Mouse (Mus musculus): ENCODE measurements around the gene Pdcd5. TPM values are rescaled to one million over a fixed set of nuclear protein-coding genes. Genes with fewer than 3 reads are reported as not detected.
A peak's percentile ranks its signal among the peaks of the same experiment; 100 is the strongest.

The Pdcd5 gene
- polyA plus RNA-seq, 1 experiment = 157 TPM

DNA sequence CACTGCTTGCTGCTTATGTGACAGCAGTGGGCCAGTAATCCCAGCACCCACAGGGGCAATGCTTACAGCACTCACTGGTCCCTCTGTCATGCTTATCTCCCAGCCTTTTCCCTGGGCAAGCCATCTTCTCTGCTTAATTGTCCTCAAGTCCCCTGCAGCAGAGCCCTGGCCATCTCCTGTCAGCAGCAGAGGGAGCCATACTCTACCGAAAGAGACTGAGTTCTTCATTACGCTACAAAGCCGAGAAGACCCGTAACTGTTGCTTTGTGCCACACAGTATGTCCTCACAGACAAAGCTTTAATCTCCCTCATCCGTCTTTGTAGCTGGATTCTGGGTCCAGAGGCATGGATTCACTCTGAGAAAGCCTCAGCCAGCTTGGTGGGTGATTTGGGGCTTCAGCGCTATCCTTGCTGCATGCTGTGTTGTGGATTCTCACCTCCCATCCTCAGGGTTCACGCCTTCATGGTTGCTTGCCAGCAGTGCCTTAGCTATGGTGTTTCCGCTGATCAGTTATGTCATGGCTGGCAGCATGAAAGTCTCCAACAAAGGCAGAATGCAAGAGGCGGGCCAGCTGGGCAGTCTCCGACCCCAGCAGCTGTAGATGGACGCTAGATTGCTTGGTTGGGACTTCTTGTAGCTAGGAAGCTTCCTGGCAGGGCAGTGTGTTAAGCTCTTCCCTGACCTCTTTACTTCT is 3.5 kb upstream of the Pdcd5 start:
- peaks cover 6% of the 10 kb centered on the region for H3K79me3 ChIP-seq (ENCODE audit: low read depth)
- no peaks in the 10 kb centered on the region for H3K36me3 ChIP-seq (ENCODE audit: control insufficient read depth, insufficient read depth)
- no peak for TF ChIP-seq CEBPB (IDR thresholded peaks at IDR 0.05; ENCODE audit: low read depth)
- TF ChIP-seq CTCF (IDR thresholded peaks at IDR 0.05; ENCODE audit: control insufficient read depth, insufficient read depth, insufficient read length) = peak; percentile 9
- no peaks in the 10 kb centered on the region for H3K27me3 ChIP-seq (ENCODE audit: control insufficient read depth, insufficient read depth, insufficient read length)
- H3ac ChIP-seq (ENCODE audit: control insufficient read depth, insufficient read length, low read depth) = no peak overlapping the region
- H3K79me2 ChIP-seq (ENCODE audit: control insufficient read depth, insufficient read depth) = peaks cover 15% of the 10 kb centered on the region
- H3K4me3 ChIP-seq (ENCODE audit: insufficient read depth, poor library complexity, severe bottlenecking) = no peak overlapping the region

DNA sequence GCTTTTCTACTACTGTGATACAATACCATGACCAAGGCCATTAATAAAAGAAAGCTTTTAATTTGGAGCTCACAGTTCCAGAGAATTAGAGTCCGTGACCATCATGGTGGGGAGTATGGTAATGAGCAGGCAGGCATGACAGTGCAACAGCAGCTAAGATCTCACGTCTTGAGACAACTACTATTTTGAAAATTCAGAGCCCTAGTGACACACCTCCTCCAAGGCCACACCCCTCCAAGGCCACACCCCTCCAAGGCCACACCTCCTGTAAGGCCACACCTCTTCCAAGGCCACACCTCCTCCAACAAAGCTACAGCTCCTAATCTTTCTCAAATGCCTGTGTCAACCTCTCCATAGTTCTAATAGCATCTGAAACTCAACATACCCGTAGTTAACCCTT is 1.8 kb upstream of the Pdcd5 start:
- H3K36me3 ChIP-seq (ENCODE audit: control insufficient read depth, insufficient read depth) = peaks cover 9% of the 10 kb centered on the region

DNA sequence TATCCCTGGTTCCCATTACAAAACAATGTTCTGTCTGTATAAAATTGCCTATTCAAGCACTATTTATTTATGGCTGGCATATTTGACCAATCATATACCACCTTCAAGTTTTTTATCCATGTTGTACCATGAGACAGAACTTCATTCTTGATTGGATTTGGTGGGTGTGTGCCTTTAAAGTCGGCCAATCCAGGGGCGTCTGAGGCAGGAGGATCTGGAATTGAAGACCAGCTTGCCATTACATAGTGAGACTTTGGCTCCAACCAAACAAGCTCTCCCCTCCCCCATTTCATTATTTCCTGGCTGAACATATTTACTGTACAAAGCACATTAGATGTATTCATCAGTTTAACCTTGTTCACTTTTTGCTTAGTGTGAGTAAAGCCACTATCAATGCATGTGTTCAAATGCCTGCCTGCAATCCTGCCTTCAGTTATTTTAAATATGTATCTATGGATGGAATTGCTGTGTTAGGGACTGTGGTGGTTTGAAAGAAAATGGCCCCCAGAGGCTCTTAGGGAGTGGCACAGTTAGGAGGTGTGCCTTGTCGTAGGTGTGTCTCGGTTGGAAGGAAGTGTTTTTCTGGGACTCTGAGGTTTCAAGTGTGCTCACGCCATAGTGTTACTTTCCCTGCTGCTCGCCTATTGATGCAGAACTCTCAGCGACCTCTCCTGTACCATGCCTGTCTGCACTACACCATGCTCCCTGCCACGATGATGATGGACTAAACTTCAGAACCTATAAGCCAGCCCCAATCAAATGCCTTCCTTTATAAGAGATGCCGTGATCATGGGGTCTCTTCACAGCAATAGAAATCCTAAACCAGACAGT is 1.1 kb upstream of the Pdcd5 start:
- Histone ChIP-seq H3K79me2 (ENCODE audit: control insufficient read depth, insufficient read depth) (peaks cover 20% of the 10 kb centered on the region), H3K4me3 (ENCODE audit: insufficient read depth, poor library complexity, severe bottlenecking) (no peak overlapping the region), H3K79me3 (ENCODE audit: low read depth) (peaks cover 10% of the 10 kb centered on the region), H3K27me3 (ENCODE audit: control insufficient read depth, insufficient read depth, insufficient read length) (no peaks in the 10 kb centered on the region), H3K36me3 (ENCODE audit: control insufficient read depth, insufficient read depth) (peaks cover 12% of the 10 kb centered on the region), H3ac (ENCODE audit: control insufficient read depth, insufficient read length, low read depth) (no peak overlapping the region)
- TF ChIP-seq MYOD1 (IDR thresholded peaks at IDR 0.05; ENCODE audit: control insufficient read depth, insufficient read length, low read depth) (no peak), CEBPB (IDR thresholded peaks at IDR 0.05; ENCODE audit: low read depth) (no peak), FOSL1 (IDR thresholded peaks at IDR 0.05; ENCODE audit: insufficient read depth, low read length, poor library complexity, severe bottlenecking) (no peak), MAX (IDR thresholded peaks at IDR 0.05) (no peak), USF1 (IDR thresholded peaks at IDR 0.05; ENCODE audit: low read depth) (no peak), MYOG (IDR thresholded peaks at IDR 0.05; ENCODE audit: control insufficient read depth, extremely low read depth, insufficient read length) (no peak), CTCF (IDR thresholded peaks at IDR 0.05; ENCODE audit: control insufficient read depth, insufficient read depth, insufficient read length) (no peak)

More for the DNA sequence above, 1.8 kb upstream of the Pdcd5 start:
- Histone ChIP-seq H3K79me3 (ENCODE audit: low read depth) (peaks cover 10% of the 10 kb centered on the region), H3K4me3 (ENCODE audit: insufficient read depth, poor library complexity, severe bottlenecking) (no peak overlapping the region), H3K79me2 (ENCODE audit: control insufficient read depth, insufficient read depth) (peaks cover 20% of the 10 kb centered on the region), H3K27me3 (ENCODE audit: control insufficient read depth, insufficient read depth, insufficient read length) (no peaks in the 10 kb centered on the region), H3ac (ENCODE audit: control insufficient read depth, insufficient read length, low read depth) (no peak overlapping the region)
- TF ChIP-seq CEBPB (IDR thresholded peaks at IDR 0.05; ENCODE audit: low read depth) (no peak), MYOG (IDR thresholded peaks at IDR 0.05; ENCODE audit: control insufficient read depth, extremely low read depth, insufficient read length) (no peak), FOSL1 (IDR thresholded peaks at IDR 0.05; ENCODE audit: insufficient read depth, low read length, poor library complexity, severe bottlenecking) (no peak), USF1 (IDR thresholded peaks at IDR 0.05; ENCODE audit: low read depth) (no peak), CTCF (IDR thresholded peaks at IDR 0.05; ENCODE audit: control insufficient read depth, insufficient read depth, insufficient read length) (no peak), MAX (IDR thresholded peaks at IDR 0.05) (no peak), MYOD1 (IDR thresholded peaks at IDR 0.05; ENCODE audit: control insufficient read depth, insufficient read length, low read depth) (no peak)

DNA sequence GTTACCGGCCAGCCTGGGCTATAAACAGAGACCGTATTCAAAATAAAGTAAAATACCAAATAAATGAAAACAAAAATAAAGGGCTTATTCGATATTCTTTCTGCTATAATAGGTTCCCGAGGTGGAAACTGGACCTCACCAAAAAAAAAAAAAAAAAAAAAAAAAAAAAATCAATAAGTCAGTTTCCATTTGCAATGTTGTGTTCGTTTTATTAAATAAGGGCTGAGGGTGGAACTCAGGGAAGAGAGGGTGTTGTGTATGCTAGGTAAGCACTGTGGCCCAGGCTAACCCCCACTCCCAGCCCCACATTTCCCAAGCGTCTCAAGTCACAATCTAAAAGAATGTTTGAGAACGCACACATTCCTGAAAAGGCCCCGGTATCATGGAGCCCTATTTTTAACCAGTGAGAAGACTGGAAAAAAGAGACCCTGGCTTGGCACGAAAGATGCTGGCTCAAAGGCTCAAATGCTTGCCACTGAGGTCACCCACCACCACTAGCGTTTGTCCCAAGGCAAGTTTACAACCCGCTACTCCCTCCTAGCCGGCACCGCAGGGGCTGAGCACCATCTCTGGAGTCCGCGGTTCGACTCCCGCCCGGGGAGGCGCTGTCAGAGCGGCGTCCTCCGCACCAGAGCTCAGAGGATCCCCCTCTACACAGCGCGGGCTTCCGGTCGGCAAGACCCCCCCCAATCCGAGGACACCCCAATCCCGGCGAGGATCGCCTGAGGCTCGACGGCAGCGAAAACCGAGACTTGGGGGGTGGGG is 822 bp downstream of the Pdcd5 start:
- Histone ChIP-seq H3K79me2 (ENCODE audit: control insufficient read depth, insufficient read depth) (peaks cover 20% of the 10 kb centered on the region), H3K4me3 (ENCODE audit: insufficient read depth, poor library complexity, severe bottlenecking) (peak overlapping the region; percentile 78), H3K79me3 (ENCODE audit: low read depth) (peaks cover 10% of the 10 kb centered on the region), H3ac (ENCODE audit: control insufficient read depth, insufficient read length, low read depth) (peak overlapping the region; percentile 91), H3K27me3 (ENCODE audit: control insufficient read depth, insufficient read depth, insufficient read length) (no peaks in the 10 kb centered on the region), H3K36me3 (ENCODE audit: control insufficient read depth, insufficient read depth) (peaks cover 24% of the 10 kb centered on the region)
- TF ChIP-seq MYOG (IDR thresholded peaks at IDR 0.05; ENCODE audit: control insufficient read depth, extremely low read depth, insufficient read length) = no peak
- no peak for TF ChIP-seq CTCF (IDR thresholded peaks at IDR 0.05; ENCODE audit: control insufficient read depth, insufficient read depth, insufficient read length)
- no peak for TF ChIP-seq CEBPB (IDR thresholded peaks at IDR 0.05; ENCODE audit: low read depth)
- no peak for TF ChIP-seq MAX (IDR thresholded peaks at IDR 0.05)
- TF ChIP-seq FOSL1 (IDR thresholded peaks at IDR 0.05; ENCODE audit: insufficient read depth, low read length, poor library complexity, severe bottlenecking) = no peak
- no peak for TF ChIP-seq MYOD1 (IDR thresholded peaks at IDR 0.05; ENCODE audit: control insufficient read depth, insufficient read length, low read depth)
- TF ChIP-seq USF1 (IDR thresholded peaks at IDR 0.05; ENCODE audit: low read depth) = no peak

DNA sequence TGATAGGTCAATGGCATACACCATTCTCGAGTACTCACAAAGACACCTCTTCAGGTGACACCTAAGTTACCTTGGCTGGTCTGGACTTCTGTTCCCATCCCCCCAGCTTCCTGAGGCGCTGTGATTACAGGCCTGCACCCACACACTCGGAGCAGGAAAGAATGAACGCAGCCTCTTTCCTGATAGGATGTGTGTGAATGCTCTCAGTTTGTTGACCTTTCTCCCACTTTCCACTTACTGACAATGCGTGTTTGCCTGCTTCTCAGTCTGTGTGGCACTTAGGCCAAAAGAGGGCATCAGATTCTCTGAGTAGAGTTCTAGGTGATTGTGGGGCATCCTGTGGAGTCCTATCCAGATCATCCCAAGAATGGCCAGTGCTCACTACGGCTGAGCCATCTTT is 7.2 kb downstream of the Pdcd5 start:
- no peaks in the 10 kb centered on the region for H3K79me2 ChIP-seq (ENCODE audit: control insufficient read depth, insufficient read depth)
- peaks cover 55% of the 10 kb centered on the region for H3K36me3 ChIP-seq (ENCODE audit: control insufficient read depth, insufficient read depth)
- no peak overlapping the region for H3K4me3 ChIP-seq (ENCODE audit: insufficient read depth, poor library complexity, severe bottlenecking)
- H3ac ChIP-seq (ENCODE audit: control insufficient read depth, insufficient read length, low read depth) = no peak overlapping the region
- TF ChIP-seq FOSL1 (IDR thresholded peaks at IDR 0.05; ENCODE audit: insufficient read depth, low read length, poor library complexity, severe bottlenecking) = no peak
- no peak for TF ChIP-seq CTCF (IDR thresholded peaks at IDR 0.05; ENCODE audit: control insufficient read depth, insufficient read depth, insufficient read length)
- no peak for TF ChIP-seq MYOD1 (IDR thresholded peaks at IDR 0.05; ENCODE audit: control insufficient read depth, insufficient read length, low read depth)
- no peak for TF ChIP-seq MAX (IDR thresholded peaks at IDR 0.05)
- no peaks in the 10 kb centered on the region for H3K79me3 ChIP-seq (ENCODE audit: low read depth)
- no peaks in the 10 kb centered on the region for H3K27me3 ChIP-seq (ENCODE audit: control insufficient read depth, insufficient read depth, insufficient read length)

Data from C2C12 (cell line).